Mouse (Mus musculus) testis, adult 2 months (tissue): ENCODE data around the gene Mab21l2.

ENCODE experiments used
- CTCF ChIP-seq: fragments of 200-500 bp; IDR thresholded peaks from 2 replicates; pipeline ENCODE4 v1.5.1; 2012; ENCODE audit warnings: low read depth, mild to moderate bottlenecking, inconsistent platforms, low read length, moderate library complexity; ENCODE audit not compliant: control insufficient read depth, insufficient read depth, insufficient replicate concordance
- POLR2A ChIP-seq: fragments of 200-500 bp; IDR thresholded peaks from 2 replicates; pipeline ENCODE4 v1.6.1; 2012; ENCODE audit warnings: low read depth, mild to moderate bottlenecking, inconsistent platforms, low read length, moderate library complexity; ENCODE audit not compliant: control insufficient read depth

GRCm38 (mm10) chr3:86546471-86547250 lies 1.8 kb downstream of the Mab21l2 start:
- no peak for TF ChIP-seq POLR2A
- no peak for TF ChIP-seq CTCF
